Mouse (Mus musculus): Measurements from ENCODE around the gene Lemd1.
"Not testable (repeated sequence)": the region's sequence is repeated elsewhere in the genome, so short reads cannot be mapped to it uniquely, and the experiment has no call there.

The Lemd1 gene

DNA sequence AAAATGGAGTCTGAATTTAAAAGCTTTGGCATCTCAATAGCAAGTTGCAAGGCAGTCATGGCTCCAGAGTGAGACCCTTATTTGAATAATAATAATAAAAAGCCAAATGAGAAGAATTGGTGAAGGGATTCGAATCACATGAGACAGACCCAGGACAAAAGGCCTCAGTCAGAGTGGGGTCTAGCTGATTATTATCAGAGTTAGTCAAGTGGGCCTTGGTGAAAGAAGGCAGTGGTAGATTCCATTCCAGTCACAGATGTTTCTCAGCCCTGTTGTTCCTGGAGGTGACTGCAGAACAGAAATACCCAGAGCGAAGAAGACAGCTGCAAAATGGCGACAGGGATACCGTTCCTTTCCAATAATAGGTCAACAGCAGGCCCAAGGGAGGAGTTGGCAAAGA, 72.4 kb downstream of the Lemd1 start:
- DNase-seq: no peak

DNA sequence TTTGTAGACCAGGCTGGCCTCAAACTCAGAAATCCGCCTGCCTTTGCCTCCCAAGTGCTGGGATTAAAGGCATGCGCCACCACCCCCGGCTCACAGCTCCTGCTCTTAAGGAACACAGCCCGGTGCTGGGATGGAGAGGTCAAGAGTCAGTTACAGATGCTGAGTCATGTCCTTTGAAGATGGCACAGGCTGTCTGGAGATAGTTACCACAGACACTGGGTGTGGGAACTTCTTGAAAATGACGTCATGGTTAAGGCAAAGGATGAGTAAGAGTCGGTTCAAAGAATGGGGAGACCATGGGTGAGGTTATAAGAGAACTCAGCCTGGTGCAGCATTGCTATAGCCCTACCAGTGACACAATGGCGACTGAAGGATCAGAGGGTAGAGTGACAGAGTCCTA, 73.3 kb downstream of the Lemd1 start:
- no peak for DNase-seq

DNA sequence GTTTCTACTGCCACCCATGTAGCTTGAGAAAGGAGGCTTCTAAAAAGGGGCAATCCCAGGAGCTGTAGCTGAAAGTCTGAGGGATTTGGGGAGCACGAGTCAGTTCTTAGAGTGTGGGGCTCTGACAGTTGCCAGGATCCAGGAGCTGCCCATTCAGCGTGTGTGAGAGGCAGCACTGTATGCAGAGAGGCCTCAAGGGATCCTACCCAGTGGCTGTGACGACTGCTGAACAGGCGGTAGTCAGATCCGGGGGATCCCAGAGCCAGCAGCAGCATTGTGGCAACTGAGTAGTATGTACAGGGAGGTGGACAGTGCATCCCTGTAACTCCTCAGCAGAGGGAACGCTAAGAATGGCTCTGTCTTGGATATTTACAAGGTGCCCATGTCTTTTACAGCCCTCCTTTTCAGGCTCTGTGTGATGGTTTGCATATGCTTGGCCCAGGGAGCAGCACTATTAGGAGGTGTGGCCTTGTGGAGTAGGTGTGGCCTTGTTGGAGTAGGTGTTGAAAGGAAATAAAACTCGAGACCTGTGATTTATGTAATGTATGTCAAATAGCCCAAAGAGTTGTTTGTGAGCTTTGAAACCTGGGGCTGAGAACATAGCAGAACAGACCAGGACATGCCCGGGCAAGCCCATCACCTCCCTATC, 74.1 kb downstream of the Lemd1 start:
- DNase-seq: no peak

DNA sequence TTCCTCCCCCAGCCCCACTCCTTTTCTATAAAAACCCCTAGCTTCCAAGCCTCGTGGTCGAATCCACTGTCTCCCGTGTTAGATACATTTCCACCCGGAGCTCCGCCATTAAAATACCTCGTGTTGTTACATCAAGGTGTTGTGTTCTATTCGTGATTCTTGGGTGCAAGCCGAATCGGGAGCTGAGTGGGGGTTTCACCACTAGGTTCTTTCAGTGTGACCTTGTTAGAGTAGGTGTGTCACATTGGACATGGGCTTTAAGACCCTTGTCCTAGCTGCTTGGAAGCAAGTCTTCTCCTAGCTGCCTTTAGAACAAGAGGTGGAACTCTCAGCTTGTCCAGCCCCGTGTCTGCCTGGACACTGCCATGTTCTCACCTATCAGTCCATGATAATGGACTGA, 74.7 kb downstream of the Lemd1 start:
- no peak for DNase-seq

DNA sequence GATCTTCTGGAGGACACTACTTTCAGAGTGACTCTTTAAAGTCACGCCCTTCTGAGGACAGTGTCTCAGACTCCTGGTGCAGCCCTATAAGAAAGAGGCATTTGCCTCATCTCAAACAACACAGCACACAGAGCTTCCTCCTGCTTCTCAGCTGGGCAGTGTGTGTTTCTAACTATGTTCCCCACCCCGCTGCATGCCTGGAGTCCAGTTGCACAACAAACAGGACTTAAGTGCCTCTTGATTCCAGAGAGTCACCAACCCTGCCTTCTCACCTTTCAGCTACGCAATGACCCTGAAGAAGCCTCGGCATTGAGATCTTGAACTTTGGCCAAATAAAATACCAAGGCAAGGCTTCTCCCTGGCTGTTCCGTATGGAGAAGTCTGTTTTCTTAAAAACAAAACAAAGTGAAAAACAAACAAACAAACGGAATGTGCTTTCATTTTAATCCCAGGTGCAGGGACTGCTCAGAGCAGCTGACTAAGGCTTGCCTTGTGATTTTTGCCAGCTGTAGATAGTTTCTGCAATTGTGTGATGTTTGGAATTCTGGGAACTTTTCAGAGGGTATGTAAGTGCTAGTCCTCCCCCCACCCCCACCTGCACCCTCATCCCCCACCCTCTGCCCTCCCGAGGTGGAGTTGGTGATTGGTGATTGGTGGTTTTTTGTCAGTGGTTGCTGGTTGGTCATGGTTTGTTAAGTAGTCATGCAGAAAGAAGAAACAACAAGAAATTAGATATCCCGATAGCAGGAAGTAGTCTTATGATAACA, 75.7 kb downstream of the Lemd1 start:
- DNase-seq: peak; percentile 23 to 56

DNA sequence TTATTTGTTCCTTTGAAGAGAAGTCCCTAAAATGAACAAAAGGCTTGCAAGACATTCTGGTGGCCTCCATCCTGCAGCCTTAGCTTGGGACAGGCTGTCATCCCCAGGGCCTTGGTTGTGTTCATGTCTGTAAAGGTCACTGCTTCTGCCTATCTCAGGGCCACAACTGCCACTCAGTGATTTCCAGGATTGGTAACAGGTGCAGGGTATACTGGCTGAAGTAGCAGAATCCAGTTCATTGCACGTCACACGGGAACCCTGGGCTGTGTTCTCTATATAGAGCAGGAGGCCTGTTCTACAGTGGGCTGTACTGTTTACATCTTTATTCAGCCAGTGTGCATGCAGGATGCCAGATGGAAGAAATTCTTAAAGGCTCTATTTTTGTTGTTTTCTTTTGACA, 76.7 kb downstream of the Lemd1 start:
- DNase-seq: no peak

DNA sequence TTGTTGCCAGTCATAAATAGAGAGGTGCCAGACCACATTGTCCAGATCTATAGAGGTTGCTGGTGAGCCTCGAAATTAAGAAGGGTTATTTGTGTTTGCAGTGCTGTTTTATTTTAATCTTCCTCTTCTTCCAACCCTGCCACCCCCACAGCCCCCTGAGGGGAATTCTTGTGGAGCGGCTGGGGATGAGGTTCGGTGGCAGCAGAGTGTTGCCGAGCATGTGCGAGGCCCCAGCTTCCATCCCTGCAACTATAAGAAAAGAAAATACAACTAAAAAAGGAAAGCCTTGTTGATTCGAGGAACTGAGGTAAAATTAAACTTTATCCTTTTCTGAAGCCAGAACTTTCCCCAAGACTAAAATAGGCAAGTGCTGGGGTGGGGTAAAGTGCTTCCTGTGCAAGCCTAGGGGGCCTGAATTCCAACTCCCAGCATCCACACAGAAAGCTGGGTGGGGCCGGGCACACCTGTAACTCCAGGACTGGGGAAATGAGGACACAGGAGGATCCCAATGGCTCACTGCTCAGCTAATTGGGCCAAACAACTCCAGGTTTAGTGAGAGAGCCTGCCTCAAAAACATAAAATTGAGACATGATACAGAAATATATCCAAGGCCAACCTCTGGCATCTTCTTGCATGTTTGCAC, 77.3 kb downstream of the Lemd1 start:
- DNase-seq: no peak

DNA sequence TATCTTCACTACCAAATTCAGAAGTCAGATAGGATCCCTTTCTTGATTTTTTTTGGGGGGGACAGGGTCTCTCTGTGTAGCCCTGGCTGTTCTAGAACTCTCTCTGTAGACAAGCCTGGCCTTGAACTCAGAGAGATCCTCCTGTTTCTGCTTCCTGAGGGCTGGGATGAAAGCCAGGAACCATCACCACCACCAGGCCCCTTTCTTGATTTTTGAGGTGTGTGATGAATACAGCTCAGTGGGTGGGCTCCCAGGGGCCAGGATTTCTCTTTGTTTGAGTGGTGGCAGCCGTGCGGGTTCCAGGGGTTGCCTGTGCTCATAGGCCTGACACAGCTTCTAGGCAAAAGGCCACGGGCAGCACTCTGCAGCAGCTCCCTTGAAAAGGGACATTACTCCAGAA, 80.0 kb downstream of the Lemd1 start:
- DNase-seq: no peak

DNA sequence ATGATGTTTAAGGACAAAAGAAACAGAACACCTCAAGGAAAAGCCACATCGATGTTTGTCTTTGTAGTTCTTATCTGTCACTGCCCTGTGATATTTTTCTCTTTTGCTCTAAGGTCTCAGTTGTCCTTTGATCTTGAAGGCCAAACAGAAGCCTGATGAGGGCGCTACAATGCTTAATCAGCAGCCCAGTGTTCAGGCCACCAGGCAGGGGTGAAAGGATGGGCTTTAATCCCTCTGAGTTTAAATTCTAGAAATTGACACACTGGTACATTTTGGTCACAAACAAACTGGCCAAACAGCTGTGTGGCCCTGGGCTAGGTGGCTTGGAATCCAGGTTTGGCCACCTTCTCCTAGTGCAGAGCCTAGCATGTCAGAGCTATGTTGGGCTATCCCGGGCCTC, 85.5 kb downstream of the Lemd1 start:
- DNase-seq: no peak

DNA sequence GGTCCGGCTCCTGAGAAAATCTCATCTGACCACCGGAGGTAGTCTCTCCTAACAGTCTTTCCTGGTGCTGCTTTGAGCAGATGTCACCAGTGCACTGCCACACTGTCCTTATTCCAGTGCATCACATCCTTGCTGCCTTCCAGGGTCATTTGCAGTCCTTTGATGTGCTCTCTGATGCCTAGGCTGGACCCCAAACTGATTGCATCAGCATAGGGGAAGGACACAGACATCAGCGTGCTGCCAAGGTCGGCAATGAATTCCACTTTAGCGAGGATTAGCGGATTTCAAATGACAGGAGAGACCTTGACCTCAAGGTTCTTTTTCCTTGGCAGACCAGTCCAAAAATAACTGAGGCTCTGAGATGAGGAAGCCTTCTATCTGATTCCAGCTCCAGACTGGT, 85.9 kb downstream of the Lemd1 start:
- no peak for DNase-seq

DNA sequence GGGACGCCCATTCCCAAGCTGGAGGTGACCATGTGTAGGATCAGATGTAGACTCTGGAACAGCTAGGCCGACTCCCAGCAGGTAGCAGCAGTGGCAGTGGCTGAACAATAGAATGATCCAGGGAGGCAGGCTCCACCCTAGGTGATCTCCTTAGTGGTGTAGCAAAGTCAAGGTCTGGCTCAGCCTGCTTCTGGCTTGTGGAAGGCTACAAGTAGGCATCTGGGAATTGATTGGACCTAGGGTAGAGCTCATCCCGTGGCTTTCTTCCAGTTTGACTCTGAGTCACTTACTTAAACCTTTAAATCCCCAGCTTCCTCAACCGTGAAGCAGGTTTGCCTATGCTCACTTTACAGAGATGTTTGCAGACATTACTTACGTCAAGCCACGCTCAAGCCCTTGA, 89.4 kb downstream of the Lemd1 start:
- DNase-seq: not testable (repeated sequence)

DNA sequence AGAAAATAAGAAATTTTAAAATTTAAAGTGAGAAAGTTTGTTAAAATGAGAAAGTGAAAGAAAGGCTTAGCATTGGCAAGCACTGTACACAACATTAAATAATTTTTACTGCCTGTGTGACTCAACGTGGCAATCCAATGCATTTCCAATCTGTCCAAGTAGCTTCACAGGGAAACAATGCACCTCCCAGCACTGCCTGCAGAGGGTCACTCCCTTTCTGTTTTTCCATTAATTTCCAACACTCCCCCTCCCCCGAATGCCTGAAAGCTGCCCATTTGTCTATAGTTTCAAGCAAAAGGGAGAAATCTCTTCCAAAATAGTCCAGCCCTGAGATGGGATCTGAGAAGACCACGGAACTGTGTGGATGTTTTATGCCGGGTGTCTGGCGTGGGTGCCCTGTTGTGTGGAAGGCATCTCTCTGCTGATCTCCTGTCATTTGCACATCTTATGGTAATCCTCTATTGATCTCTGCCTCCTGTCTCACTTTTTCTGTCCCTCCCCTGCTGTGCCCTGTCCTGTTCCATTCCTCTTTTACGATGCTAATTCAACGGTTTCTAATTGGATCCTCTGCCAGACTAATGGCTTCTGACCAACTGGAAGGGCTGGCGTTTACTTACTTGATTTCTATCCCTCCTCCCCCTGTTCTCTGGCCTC, 90.4 kb downstream of the Lemd1 start:
- no peak for DNase-seq

DNA sequence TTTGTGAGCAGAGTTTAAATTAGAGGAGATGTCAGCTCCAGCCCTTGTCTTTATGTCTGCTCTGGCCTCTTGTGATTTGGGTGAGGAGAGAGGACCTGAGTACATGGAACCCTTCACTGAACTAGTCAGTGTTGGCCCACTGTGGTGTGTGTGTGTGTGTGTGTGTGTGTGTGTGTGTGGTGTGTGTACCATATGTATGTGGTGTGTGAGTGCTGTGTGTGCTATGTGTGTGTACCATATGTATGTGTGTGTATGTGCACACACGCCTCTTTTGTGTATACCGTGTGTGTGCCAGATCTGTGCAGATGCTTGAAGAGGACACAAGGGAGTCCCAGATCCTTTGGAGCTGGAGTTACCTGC, 90.9 kb downstream of the Lemd1 start:
- no peak for DNase-seq

DNA sequence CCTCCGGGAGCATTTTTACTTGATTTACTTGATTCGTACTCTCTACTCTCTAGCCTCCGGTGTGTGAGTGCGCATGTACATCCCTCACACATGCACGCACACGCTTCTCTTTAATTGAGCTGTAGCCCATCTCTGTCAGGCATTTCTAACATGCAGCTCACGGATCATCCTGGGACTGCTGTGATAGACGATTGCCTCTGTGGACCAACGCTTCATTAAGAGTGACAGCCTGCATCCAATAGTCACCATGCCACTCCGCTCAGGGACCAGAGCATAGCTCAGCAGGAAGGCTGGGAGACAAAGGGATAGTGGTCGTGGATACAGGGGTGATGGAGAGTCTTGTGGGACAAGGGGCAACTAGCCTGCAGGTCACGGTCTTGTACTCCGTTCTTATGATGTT, 91.8 kb downstream of the Lemd1 start:
- no peak for DNase-seq

DNA sequence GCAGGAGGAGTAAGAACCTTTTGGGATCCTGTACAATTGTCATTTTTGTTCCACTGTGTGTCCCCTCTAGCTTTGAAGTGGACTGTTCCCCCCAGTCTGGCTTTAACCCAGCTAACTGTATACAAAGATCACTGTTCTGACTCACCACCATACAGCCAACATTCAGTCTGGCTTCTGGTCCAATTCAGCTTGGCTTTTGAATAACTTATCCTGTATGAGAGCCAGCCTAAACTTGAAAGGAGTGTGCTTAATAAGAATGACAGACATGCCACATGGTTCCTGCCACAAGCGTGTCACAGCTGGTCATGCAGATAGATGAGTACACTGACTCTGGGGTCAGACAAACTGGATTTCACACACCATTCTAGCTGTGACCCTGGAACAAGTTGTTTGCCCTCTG, 95.5 kb downstream of the Lemd1 start:
- no peak for DNase-seq

DNA sequence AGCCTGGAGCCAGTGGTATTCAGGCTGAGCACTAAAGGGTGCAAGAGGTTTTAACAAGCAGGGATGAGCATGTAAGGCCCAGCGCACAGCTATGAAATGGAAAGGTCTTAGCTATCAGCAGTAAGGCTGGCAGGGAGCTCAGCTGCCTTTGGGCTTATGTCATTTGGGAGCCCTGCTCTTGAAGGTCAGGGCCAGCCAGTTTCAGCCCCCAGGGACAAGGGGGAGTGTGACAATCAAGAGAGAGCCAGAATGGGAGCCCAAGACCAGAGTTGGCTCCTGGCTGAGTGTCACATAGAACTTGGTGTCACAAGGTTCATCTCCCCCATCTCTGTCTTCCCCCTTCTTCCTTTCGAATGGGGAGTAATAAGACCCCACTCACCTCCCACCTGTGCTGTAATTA, 96.2 kb downstream of the Lemd1 start:
- DNase-seq: no peak

DNA sequence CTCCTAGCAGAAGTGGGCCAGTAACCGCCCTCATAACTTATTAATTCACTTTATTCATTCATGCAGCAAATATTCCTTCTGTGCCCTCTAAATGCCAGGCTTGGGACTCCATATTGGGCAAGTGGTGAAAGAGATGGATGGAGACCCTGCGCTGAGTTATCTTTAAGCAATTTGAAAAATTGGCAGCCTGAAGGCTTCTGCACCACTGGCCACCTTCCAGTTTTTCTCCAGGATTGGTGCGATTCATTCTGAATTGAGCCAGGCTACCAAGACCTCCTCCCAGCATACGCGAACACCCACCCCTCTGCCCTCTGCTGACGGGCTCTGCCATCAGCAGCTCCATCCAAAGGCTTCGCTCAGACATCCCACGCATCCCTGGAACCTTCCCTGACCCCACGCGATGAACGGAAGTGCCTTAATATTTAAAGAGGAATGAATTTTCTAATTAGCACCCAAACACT, 96.8 kb downstream of the Lemd1 start:
- DNase-seq: no peak

DNA sequence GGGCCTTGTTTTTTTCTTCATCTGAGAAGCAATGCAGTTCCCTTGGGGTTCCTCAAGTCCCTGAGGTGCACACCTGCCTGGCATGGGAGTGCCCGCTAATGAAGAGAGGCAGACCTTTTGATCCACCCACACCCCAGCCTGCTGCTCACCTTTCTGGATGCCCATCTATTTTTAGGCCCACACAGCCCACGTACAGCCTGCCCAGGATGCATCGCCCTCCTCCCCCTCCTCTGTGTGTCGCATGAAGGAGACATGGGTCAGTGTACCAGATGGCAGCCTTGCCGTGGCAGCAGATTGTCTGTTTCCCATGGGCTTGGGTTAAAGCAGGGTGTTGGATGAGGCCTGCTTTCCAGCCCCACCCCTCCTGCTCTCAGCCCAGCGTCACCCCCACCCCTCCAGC, 98.7 kb downstream of the Lemd1 start:
- no peak for DNase-seq

DNA sequence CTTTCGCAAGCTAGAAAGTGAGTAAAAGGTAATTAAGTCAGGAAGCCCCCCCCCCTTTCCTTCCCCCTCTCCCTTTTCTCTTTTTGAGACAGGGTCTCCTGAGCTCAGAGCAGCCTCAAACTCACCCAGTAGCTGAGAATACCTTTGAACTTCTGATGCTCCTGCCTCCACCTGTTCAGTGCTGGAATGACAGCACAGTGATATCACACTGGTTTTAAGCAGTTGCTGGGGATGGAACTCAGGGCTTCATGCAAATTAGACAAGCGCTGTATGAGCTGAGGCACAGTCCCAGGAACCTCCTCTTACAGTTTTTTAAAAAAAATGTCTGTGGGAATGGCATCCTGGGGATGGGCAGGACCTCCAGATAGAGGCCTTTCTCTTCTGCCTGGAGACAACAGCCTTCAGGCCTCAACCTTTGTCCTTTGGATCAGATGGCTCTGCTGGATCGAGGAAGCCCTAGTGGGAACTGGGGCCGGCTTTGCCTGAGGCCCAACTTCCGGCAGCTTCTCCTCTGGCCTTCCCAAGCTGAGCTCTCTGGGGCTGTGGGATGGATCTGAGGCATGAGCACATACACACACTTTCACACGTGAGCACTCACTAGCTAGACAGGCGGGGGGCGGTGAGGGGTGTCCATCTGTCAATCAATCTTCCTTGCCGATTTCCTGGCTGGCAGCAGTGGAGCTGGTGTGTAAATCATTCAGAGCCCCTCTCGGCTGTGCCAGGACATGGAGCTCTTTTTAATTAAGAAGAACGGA, 99.9 kb downstream of the Lemd1 start:
- DNase-seq: no peak

DNA sequence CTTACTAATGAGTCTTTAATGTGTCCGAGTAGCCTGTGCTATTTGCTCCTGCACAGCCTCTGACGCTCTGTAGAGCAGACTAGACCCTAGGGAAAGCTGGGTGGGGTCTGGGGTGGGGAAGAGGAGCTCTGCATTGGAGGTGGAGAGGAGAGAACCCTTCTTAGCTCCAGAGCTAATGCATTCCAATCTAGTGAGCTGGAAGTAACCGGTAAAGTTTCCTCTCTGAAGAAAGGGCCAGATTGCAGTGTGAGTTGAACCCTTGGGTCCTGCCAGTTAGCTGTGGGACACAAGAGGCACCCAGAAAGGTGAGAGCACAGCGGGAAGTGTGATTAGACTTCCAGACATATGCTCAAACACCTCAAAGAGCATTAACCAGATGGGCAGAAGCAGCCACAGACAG, 100.5 kb downstream of the Lemd1 start:
- DNase-seq: no peak

DNA sequence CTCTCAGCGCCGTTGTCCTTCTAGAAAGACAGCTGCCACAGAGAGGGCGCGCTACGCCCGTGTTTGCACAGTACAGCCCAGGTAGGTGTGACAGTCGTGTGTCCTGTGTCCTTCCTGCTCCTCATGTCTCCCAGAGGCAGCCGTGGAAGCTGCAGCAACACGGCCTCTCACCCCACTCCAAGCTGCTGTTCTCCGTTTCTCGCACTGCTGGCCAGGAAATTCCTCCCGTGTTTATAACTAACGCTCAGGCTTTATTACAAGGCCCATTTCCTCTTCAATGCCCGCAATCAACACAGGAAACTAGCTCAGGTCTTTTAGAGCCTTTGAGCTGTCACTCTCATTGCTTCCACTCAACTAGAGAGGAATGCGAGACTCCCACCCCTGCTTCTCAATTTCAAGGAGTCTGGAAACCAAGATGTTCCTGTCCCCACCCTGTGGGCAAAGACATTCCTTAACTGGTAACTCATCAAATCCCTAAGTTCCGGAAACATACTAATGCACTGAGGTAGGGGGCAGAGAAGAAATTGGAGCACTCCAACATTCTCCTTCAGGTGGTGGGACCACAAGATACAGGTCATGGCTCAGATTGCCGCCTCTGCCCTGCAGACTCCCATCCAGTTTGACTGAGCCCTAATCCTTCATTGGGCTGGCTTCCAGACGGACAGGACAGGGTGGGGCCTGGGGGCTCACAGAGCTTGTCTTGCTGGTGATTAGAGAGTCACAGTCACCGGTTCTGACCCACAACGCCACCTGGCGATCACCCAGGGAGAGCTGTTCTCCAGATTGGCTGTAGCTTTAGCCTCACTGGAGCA, 101.3 kb downstream of the Lemd1 start:
- DNase-seq: no peak

DNA sequence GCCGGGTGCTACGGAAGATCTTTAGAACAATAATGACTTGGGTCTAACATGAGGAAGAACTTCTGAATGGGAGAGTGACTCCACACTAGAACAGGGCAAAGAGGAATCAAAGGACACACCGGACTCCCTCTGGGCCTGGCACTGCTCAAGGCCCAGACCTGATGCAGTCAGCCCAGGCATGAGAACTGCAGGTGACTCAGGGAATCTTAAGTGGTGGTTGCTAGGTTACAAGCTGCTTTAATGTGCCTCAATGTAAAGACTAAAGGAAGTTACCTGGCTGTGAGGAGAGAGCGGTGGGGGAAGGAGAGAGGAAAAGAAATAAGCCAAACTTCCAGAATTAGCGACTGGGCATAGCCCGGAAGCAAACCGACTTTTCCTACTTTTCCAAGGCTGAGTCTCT, 104.3 kb downstream of the Lemd1 start:
- no peak for DNase-seq

Measured in kidney, adult 8-10 months (tissue).